Mouse (Mus musculus): Measurements from ENCODE around the gene Pex19. TPM values are rescaled to one million over a fixed set of nuclear protein-coding genes. Genes with fewer than 3 reads are reported as not detected.
A peak's percentile ranks its signal among the peaks of the same experiment; 100 is the strongest.

Pex19 gene
- polyA plus RNA-seq, 1 experiment from 2014 or later: 168 TPM

DNA sequence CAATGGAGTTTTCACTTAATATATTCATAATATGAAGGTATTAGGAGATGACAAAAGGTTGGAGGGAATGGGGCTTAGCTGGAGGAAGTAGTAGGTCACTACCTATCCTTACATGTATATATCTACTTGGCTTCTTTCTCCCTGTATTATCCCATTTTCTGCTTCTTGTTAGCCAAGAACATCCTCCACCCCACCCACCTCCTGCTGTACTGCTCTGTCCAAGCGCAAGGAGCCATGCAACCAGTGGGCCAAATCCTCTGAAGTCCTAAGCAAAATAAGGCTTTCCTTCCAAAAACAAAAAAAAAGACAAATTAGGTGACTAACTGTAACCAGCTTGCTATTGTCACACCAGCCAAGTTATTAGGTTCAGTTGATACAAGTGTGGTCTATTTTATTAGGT lies 14.3 kb downstream of the Pex19 start:
- Histone ChIP-seq H3K9ac (no peak overlapping the region), H3K27me3 (replicated peaks) (no peaks in the 10 kb centered on the region), H3K27ac (no peak overlapping the region), H3K4me2 (no peak overlapping the region), H3K9me3 (no peaks in the 10 kb centered on the region), H3K36me3 (replicated peaks) (no peaks in the 10 kb centered on the region; the same call in 1 of the 2 replicates), H3K4me1 (no peaks in the 10 kb centered on the region), H3K4me3 (no peak overlapping the region)
- WGBS: 90% methylated on average over 1 of the region's 1 CpGs
- no peak for ATAC-seq (replicated peaks)

DNA sequence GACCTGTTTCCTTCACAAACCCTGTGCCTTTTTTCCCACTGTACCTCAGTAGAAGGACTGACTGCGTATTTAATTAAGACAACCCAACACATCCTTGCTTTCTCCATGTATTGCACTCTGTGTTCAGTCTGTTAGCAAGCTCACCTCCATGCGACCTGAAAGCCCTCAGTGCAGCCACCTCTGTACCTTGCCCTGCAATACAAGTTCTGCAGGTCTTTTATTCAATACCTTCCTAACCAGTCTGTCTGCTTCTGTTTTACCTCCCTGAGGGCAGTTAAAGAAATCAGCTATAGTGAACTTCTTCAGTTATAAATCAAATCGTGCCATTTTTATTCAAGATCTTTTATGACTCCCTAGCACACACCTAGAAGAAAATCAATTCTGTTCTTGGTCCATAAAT lies 15.0 kb downstream of the Pex19 start:
- H3K4me3 ChIP-seq: no peak overlapping the region
- H3K4me1 ChIP-seq: no peaks in the 10 kb centered on the region
- H3K9me3 ChIP-seq: no peaks in the 10 kb centered on the region
- H3K4me2 ChIP-seq: no peak overlapping the region
- no peaks in the 10 kb centered on the region; the same call in 1 of the 2 replicates for H3K36me3 ChIP-seq (replicated peaks)
- no peak overlapping the region for H3K27ac ChIP-seq
- no peak overlapping the region for H3K9ac ChIP-seq
- H3K27me3 ChIP-seq (replicated peaks): no peaks in the 10 kb centered on the region
- no peak for ATAC-seq (replicated peaks)
- 85% methylated on average over 3 of the region's 3 CpGs for WGBS

DNA sequence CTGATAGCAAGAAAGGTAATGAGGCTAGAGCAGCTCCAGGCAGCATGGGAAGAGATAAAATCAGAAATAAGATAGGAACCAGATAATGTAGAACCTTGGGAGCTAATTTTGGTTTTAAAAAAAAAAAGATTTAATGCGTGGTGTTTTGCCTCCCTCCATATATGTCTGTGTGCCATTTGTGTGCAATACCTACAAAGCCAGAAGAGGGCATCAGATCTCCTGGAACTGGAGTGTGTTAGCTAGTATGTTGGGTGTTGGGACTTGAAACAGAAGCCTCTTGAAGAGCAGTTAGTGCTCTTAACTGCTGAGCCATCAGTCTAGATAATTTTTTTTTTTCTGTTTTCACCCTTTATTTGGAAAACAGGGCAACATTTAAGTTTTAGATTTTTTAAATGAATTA lies 17.0 kb downstream of the Pex19 start:
- WGBS: 18% methylated on average over 1 of the region's 1 CpGs
- peaks cover 5% of the 10 kb centered on the region; the same call in 1 of the 2 replicates for H3K4me1 ChIP-seq
- no peak overlapping the region for H3K27ac ChIP-seq
- no peak for ATAC-seq (replicated peaks)
- no peak overlapping the region for H3K4me2 ChIP-seq
- H3K36me3 ChIP-seq (replicated peaks): no peaks in the 10 kb centered on the region
- no peaks in the 10 kb centered on the region for H3K9me3 ChIP-seq
- H3K4me3 ChIP-seq: no peak overlapping the region
- H3K9ac ChIP-seq: no peak overlapping the region
- H3K27me3 ChIP-seq (replicated peaks): no peaks in the 10 kb centered on the region

DNA sequence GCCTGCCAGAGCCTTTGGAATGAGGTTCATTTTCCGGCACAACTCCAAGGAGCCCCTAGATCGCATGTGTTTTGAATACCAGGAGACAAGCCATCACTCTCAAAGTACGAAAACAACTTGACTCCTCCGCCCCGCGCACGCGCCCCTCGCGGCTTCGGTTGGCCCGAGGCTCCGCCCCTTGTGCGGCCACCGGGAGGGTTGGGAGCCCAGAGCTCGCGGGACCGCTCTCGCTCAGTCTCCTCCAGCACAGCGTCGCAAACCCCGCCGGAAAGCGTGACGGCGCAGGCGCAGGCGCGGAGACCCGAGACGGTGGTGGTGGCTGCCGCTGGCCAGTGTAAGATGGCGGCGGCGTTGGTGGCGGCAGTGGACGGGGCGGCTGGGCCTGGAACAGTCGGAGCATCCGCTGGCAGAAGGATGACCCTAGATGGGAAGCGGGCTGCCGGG lies 21.3 kb downstream of the Pex19 start, which contains the start of gene Dcaf8:
Gene Dcaf8 (plus strand): TSS at position 250 of the 444 bp plus-strand sequence.
- Histone ChIP-seq H3K4me3 (peak within 1 kb of the TSS; percentile 80), H3K27ac (peak within 1 kb of the TSS; percentile 90), H3K36me3 (replicated peaks) (peaks cover 11% of the 10 kb centered on the region; the same call in 1 of the 2 replicates), H3K27me3 (replicated peaks) (no peaks in the 10 kb centered on the region), H3K9me3 (no peaks in the 10 kb centered on the region), H3K4me1 (peaks cover 29% of the 10 kb centered on the region), H3K4me2 (peak within 1 kb of the TSS; percentile 64), H3K9ac (peak within 1 kb of the TSS; percentile 90)
- WGBS: under 1% methylated on average over 42 of the region's 42 CpGs
- peak; percentile 100 for ATAC-seq (replicated peaks)

DNA sequence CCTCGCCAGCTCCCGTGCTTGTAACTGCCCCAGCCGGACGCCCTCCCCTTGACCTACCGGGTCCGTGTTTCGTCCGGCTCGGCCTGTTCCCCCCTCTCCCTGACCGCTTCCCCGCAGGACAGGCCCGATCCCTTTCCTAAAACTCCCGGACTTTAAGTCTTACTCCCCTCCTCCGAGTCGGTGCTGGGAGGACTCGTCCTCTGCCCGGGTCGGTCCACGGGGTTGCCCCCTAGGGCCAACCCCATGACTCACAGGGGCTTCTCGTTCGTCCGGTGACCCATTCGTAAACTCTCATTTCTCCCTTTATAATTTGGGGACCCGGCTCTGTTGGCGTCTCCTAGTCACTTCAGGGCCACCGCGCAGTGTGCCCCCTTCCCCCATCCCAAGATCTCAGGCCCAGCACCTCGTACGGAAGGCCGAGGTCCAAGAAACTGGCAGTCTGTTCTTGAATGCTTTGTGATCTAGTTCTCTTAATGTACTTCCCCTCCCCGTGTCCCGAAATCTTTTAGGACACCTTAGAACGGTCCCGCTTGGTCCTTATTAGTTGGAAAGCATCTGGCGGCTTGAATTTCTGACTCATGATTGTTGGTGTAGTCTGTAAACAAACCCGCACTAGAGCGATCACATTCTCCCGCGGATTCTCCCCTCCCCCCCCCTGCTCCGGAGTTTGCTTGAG lies 21.9 kb downstream of the Pex19 start:
- peak overlapping the region; percentile 90 for H3K9ac ChIP-seq
- peak overlapping the region; percentile 80 for H3K4me3 ChIP-seq
- H3K36me3 ChIP-seq (replicated peaks): peaks cover 16% of the 10 kb centered on the region; the same call in 1 of the 2 replicates
- ATAC-seq (replicated peaks): peak; percentile 76; the same call in 1 of the 2 replicates
- peak overlapping the region; percentile 64 for H3K4me2 ChIP-seq
- H3K27ac ChIP-seq: peak overlapping the region; percentile 90
- no peaks in the 10 kb centered on the region for H3K9me3 ChIP-seq
- H3K27me3 ChIP-seq (replicated peaks): no peaks in the 10 kb centered on the region
- under 1% methylated on average over 40 of the region's 40 CpGs for WGBS
- H3K4me1 ChIP-seq: peaks cover 29% of the 10 kb centered on the region

DNA sequence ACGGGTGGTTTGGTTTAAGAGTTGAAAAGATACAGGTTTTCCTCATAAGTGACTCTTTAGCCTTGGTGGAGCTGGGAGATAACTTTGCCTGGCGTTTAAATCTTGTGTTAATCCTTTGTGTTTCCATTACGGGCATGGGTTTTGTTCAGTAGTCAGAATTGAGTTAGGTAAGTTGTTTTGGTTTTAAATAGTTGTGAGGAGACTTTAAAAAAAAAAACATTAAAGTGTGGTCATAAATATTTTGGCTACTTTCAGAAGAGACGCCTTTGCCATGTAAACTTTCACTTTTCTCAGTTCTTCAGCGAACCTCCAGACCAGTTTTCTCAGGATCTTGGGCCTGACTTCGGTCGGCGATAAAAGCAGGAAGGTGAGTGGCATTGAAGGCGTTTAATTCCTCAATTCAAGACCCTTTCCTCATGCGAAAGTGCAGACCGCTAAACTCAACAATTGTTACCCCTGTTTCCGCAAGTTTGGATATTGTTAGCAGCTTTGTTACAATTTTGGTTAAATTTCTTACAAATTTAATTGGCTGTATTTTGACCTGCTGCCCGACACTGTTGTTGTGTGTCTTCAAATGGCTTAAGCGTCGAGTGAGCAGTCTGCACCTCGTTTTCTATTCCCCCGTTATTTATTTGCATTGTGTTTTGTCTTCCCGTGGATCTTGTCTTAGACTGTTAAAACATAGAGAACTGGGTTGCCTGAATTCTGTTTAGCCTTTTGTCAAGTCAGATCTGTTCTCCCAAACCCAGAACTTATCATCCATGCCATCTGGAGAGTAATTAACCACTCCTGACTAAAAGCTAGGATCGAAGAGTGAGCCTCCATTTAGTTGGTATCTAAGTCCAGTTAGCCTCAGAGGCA lies 22.6 kb downstream of the Pex19 start:
- peak overlapping the region; percentile 64 for H3K4me2 ChIP-seq
- peaks cover 16% of the 10 kb centered on the region; the same call in 1 of the 2 replicates for H3K36me3 ChIP-seq (replicated peaks)
- no peak for ATAC-seq (replicated peaks)
- peak overlapping the region; percentile 90; the same call in 1 of the 2 replicates for H3K27ac ChIP-seq
- 12% methylated on average over 19 of the region's 19 CpGs for WGBS
- peak overlapping the region; percentile 80 for H3K4me3 ChIP-seq
- no peaks in the 10 kb centered on the region for H3K9me3 ChIP-seq
- no peaks in the 10 kb centered on the region for H3K27me3 ChIP-seq (replicated peaks)
- peaks cover 29% of the 10 kb centered on the region for H3K4me1 ChIP-seq
- H3K9ac ChIP-seq: peak overlapping the region; percentile 90

DNA sequence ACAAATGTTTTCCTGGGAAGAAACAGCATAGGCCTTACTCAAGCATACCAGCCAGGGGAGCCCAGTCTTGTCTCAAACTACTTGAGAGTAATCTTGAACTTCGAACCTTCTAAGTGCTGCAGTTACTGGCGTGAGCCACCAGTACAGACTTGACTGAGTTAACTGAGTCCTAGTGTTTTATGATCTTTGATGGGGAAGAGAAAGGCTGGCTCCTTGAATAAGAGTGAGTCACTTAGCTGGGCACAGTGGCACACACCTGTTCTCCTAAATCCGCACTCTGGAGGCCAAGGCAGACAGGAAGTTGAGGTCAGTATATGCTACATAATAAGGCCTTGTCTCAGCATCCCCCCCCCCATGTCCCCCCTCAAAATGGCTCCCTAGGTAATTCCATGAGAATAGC lies 28.0 kb downstream of the Pex19 start:
- Histone ChIP-seq H3K4me3 (no peak overlapping the region), H3K27me3 (replicated peaks) (no peaks in the 10 kb centered on the region), H3K9me3 (no peaks in the 10 kb centered on the region), H3K36me3 (replicated peaks) (peaks cover 26% of the 10 kb centered on the region; the same call in 1 of the 2 replicates), H3K9ac (no peak overlapping the region), H3K4me2 (no peak overlapping the region), H3K4me1 (peaks cover 15% of the 10 kb centered on the region), H3K27ac (no peak overlapping the region)
- WGBS: 97% methylated on average over 3 of the region's 3 CpGs
- ATAC-seq (replicated peaks): no peak

DNA sequence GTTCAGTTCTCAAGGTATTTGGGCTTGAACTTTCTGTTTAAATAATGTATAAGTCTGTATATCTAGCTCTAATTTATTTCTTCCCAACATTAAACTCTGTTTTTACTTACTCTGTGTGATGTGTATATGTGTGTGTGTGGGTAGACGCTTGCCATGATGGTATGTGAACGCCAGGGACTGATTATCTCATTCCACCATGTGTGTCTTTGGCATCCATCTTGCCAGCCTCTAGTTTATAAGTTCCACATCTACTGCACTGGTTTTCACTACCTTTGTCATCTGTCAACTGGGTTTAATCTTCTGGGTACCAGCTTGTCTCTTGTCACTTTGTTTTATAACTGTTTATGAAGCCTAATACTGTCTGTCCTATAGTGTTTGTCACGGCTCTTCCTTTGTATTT lies 29.0 kb downstream of the Pex19 start:
- Histone ChIP-seq H3K9ac (no peak overlapping the region), H3K27ac (no peak overlapping the region), H3K27me3 (replicated peaks) (no peaks in the 10 kb centered on the region), H3K36me3 (replicated peaks) (peaks cover 26% of the 10 kb centered on the region; the same call in 1 of the 2 replicates), H3K4me2 (no peak overlapping the region), H3K4me3 (no peak overlapping the region), H3K4me1 (peaks cover 7% of the 10 kb centered on the region; the same call in 1 of the 2 replicates), H3K9me3 (no peaks in the 10 kb centered on the region)
- ATAC-seq (replicated peaks): no peak
- 96% methylated on average over 3 of the region's 3 CpGs for WGBS

DNA sequence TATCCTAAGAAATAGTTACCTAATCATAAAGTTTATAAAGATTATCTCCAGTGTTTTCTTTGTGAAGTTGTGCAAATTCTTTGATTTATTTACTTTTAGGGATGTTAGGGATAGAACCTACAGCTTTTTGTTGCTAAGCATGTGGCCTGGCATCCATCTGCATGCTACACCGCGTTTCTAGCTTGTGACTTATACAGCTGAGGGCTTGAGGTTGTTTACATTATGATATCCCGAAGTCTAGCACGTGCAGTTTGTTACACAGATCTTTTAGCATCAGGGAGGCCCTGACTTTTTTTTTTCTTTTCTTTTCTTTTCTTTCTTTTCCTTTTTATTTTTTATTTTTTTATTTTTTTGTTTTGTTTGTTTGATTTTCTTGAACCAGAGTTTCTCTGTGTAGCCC lies 33.4 kb downstream of the Pex19 start:
- 85% methylated on average over 4 of the region's 4 CpGs for WGBS
- Histone ChIP-seq H3K27ac (no peak overlapping the region), H3K4me3 (no peak overlapping the region), H3K4me1 (peaks cover 7% of the 10 kb centered on the region; the same call in 1 of the 2 replicates), H3K4me2 (no peak overlapping the region), H3K27me3 (replicated peaks) (no peaks in the 10 kb centered on the region), H3K36me3 (replicated peaks) (0 out of 2 replicates have a peak, but pooled peaks cover 10% of the 10 kb centered on the region), H3K9me3 (no peaks in the 10 kb centered on the region), H3K9ac (no peak overlapping the region)
- no peak for ATAC-seq (replicated peaks)

DNA sequence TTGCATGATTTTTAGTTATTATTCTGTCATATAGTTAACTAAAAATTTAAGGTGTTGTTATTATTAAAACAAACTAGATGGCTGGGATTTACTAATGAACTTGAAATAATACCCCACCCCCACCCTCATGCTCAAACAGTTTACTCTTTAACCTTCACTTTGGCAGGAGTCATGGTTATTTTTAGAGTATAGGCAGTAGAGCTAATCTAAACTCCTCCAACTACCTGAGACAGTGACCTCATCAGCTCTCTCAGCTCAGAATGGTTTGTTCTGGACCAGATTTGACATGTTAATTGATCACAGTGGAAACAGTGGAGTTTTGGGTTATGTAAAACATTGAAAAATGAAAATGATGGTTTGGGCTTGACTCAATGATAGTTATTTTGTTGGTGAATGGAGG lies 34.0 kb downstream of the Pex19 start:
- Histone ChIP-seq H3K9ac (no peak overlapping the region), H3K36me3 (replicated peaks) (0 out of 2 replicates have a peak, but pooled peaks cover 7% of the 10 kb centered on the region), H3K27ac (no peak overlapping the region), H3K27me3 (replicated peaks) (no peaks in the 10 kb centered on the region), H3K4me2 (no peak overlapping the region), H3K4me3 (no peak overlapping the region), H3K4me1 (peaks cover 7% of the 10 kb centered on the region; the same call in 1 of the 2 replicates), H3K9me3 (no peaks in the 10 kb centered on the region)
- no peak for ATAC-seq (replicated peaks)

DNA sequence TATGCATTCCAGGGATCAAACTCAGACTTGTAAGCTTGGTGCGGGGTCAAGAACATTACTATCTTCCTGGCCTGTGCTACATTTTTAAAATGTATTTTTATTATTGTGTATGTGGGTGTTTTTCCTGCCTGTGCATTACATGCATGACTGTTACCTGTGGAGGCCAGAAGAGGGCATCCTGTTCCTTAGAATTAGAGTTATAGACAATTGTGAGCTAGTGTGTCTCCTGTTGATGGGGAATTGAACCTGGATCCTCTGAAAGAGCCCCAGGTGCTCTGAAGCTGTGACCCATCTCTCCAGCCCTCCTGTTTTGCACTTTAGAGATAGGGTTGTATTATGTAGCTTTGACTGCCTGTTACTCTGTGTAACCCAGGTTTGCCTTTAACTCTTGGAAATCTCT lies 35.5 kb downstream of the Pex19 start:
- WGBS: 93% methylated on average over 1 of the region's 1 CpGs

DNA sequence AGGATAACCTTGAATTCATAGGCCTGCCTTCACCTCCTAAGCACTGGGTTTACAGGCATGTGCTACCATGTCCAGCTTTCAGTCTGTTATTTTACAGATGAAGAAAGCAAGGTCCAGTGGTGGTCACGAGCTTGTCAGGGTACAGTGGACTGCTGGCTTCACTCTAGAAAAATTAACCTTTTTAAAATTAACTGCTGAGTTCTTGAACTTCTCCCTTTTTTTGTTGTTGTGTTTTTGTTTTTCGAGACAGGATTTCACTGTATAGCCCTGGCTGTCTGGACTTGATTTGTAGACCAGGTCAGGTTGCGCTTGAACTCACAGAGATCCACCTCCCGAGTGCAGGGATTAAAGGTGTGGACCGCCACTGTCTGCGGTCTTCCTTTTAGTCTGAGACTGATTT lies 36.4 kb downstream of the Pex19 start:
- Histone ChIP-seq H3K36me3 (replicated peaks) (0 out of 2 replicates have a peak, but pooled peaks cover 10% of the 10 kb centered on the region), H3K9ac (no peak overlapping the region), H3K9me3 (no peaks in the 10 kb centered on the region), H3K4me2 (no peak overlapping the region), H3K4me3 (no peak overlapping the region), H3K27me3 (replicated peaks) (no peaks in the 10 kb centered on the region), H3K27ac (no peak overlapping the region), H3K4me1 (peaks cover 7% of the 10 kb centered on the region; the same call in 1 of the 2 replicates)
- 93% methylated on average over 6 of the region's 6 CpGs for WGBS
- ATAC-seq (replicated peaks): no peak

More for the DNA sequence above, 35.5 kb downstream of the Pex19 start:
- Histone ChIP-seq H3K9me3 (no peaks in the 10 kb centered on the region), H3K9ac (no peak overlapping the region), H3K36me3 (replicated peaks) (0 out of 2 replicates have a peak, but pooled peaks cover 3% of the 10 kb centered on the region), H3K27ac (no peak overlapping the region), H3K4me1 (peaks cover 7% of the 10 kb centered on the region; the same call in 1 of the 2 replicates), H3K4me2 (no peak overlapping the region), H3K4me3 (no peak overlapping the region), H3K27me3 (replicated peaks) (no peaks in the 10 kb centered on the region)
- peak; percentile 56; the same call in 1 of the 2 replicates for ATAC-seq (replicated peaks)

Measured in midbrain, embryonic 15.5 days (tissue).